Comparison of ENCODE assay signal across 11 mouse cellular contexts in the genomic region with DNA sequence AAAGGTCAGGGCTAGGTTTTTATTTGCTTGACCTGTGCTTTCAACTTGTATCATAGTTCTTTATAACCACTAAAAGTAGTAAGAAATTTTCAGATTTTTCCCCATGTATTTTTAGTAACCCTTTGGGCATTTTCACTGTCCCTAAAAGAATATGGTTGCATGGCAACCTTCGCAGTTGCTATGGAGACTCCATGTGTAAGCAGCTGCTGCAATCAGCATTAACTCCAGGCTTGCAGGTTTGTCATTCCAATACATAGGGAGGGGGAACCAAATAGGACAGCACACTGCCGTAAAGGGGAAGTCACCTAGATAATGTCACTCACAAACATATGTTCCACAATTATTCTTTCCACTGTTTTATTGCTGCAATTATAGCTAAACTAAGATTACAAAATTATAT.
DNase-seq lines count a peak whose midpoint lies in the region; ATAC-seq lines count a peak whose summit lies in the region.
"Had no signal": no experiment of that assay in that cellular context is flagged by ENCODE, and none has a peak within 500 bp of the region (broad histone marks: within the 10 kb centered on the region; RNA-seq: fewer than 3 reads in every experiment).

No protein-coding gene starts in this region.

- no peaks in the 10 kb centered on the region for H3K36me3 ChIP-seq in forebrain, embryonic 15.5 days
- no peaks in the 10 kb centered on the region for H3K36me3 ChIP-seq in midbrain, embryonic 15.5 days (replicated peaks)
- H3K36me3 ChIP-seq: intestine, embryonic 15.5 days; stomach, embryonic 15.5 days had no signal

- no peak overlapping the region for H3K9ac ChIP-seq in forebrain, embryonic 15.5 days (replicated peaks)
- H3K9ac ChIP-seq in midbrain, embryonic 15.5 days = peak overlapping the region; percentile 27; the same call in 1 of the 2 replicates
- H3K9ac ChIP-seq: intestine, embryonic 15.5 days; stomach, embryonic 15.5 days had no signal

- 31% methylated on average over 2 of the region's 2 CpGs for WGBS in forebrain, embryonic 15.5 days
- 11% methylated on average over 2 of the region's 2 CpGs for WGBS in midbrain, embryonic 15.5 days

- H3K4me2 ChIP-seq in forebrain, embryonic 15.5 days (replicated peaks) = no peak overlapping the region
- H3K4me2 ChIP-seq in midbrain, embryonic 15.5 days = peak overlapping the region; percentile 40
- H3K4me2 ChIP-seq: intestine, embryonic 15.5 days; stomach, embryonic 15.5 days had no signal

- H3K4me3 ChIP-seq in forebrain, embryonic 15.5 days = no peak overlapping the region
- H3K4me3 ChIP-seq in midbrain, embryonic 15.5 days = peak overlapping the region; percentile 11; the same call in 1 of the 2 replicates
- H3K4me3 ChIP-seq: intestine, embryonic 15.5 days; stomach, embryonic 15.5 days had no signal

- peak overlapping the region; percentile 81 for H3K27ac ChIP-seq in forebrain, embryonic 15.5 days (replicated peaks)
- H3K27ac ChIP-seq in midbrain, embryonic 15.5 days = peak overlapping the region; percentile 90
- H3K27ac ChIP-seq: intestine, embryonic 15.5 days; stomach, embryonic 15.5 days had no signal

- peaks cover 18% of the 10 kb centered on the region for H3K4me1 ChIP-seq in forebrain, embryonic 15.5 days
- H3K4me1 ChIP-seq in midbrain, embryonic 15.5 days = peaks cover 11% of the 10 kb centered on the region
- H3K4me1 ChIP-seq: intestine, embryonic 15.5 days; stomach, embryonic 15.5 days had no signal

- DNase-seq in ZHBTc4 (ENCODE audit: low read depth, low spot score) = peak; percentile 14
- DNase-seq in layer of hippocampus, adult 9-11 months = peak; percentile 85
- no peak for DNase-seq in adrenal gland, postnatal 36 days
- DNase-seq in lung, postnatal 10 days = no peak
- DNase-seq in T-cell, adult 2 months (ENCODE audit: low spot score) = no peak

- peak; percentile 83 for ATAC-seq in forebrain, embryonic 15.5 days (replicated peaks)
- peak; percentile 95 for ATAC-seq in midbrain, embryonic 15.5 days (replicated peaks)
- ATAC-seq in monocyte, adult 5-6 weeks (replicated peaks; ENCODE audit: insufficient number of reproducible peaks, low FRiP score, low TSS enrichment, poor library complexity, severe bottlenecking) = no peak
- ATAC-seq: CD4-positive, CD25-positive, alpha-beta regulatory T cell, adult 4 months; intestine, embryonic 15.5 days had no signal

- H3K9me3 ChIP-seq in forebrain, embryonic 15.5 days = no peaks in the 10 kb centered on the region
- no peaks in the 10 kb centered on the region for H3K9me3 ChIP-seq in midbrain, embryonic 15.5 days
- H3K9me3 ChIP-seq: intestine, embryonic 15.5 days; stomach, embryonic 15.5 days had no signal

- H3K27me3 ChIP-seq in forebrain, embryonic 15.5 days = peaks cover 13% of the 10 kb centered on the region; the same call in 1 of the 2 replicates
- no peaks in the 10 kb centered on the region for H3K27me3 ChIP-seq in midbrain, embryonic 15.5 days (replicated peaks)
- H3K27me3 ChIP-seq: intestine, embryonic 15.5 days; stomach, embryonic 15.5 days had no signal

Comparison
In these comparisons a context has a peak if more than half of its experiments do, and no peak if none do; other contexts are left out.
1. DNase-seq: peak in ZHBTc4 (single experiment) and layer of hippocampus, adult 9-11 months (single experiment); none in adrenal gland, postnatal 36 days (0 of 2), lung, postnatal 10 days (single experiment) and T-cell, adult 2 months (single experiment).